Mouse (Mus musculus) MEL-GATA-1-ER (cell line): ENCODE results near the gene Zmynd8.
A peak's percentile ranks its signal among the peaks of the same experiment; 100 is the strongest.

Experiments
- DNase-seq: peaks from one replicate; pipeline ENCODE4 v3.0.0-alpha.2; 2012; ENCODE audit warnings: low read depth; ENCODE audit errors: extremely low read depth

Gene Zmynd8

GRCm38 (mm10) chr2:165838606-165839316 lies 60.1 kb downstream of the Zmynd8 start:
- DNase-seq = no peak

- no peak for DNase-seq
These were observed 64.2 kb downstream of the Zmynd8 start for GRCm38 (mm10) chr2:165834601-165835000.

GRCm38 (mm10) chr2:165833468-165833867 lies 65.3 kb downstream of the Zmynd8 start:
- no peak for DNase-seq

GRCm38 (mm10) chr2:165832720-165833119 lies 66.1 kb downstream of the Zmynd8 start:
- DNase-seq = no peak

DNA sequence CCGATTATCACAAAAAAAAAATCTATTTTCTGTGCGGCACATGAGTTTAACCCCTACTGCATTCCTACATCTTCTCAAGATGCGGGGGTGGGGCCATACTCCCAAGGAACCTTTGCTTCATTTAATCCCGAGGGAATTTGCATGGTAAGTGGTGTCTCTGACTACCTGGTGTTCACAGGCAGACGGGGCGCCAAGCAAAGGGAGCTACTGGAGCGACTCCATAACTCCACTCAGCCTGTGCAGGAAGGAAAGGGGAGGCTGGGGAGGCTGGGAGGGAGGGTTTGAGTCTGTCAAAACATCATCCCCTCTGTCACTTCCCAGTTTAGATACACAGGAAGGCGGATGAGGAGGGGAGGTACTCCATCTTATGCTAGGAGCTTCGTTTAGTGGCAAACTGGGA lies 66.5 kb downstream of the Zmynd8 start:
- no peak for DNase-seq

DNA sequence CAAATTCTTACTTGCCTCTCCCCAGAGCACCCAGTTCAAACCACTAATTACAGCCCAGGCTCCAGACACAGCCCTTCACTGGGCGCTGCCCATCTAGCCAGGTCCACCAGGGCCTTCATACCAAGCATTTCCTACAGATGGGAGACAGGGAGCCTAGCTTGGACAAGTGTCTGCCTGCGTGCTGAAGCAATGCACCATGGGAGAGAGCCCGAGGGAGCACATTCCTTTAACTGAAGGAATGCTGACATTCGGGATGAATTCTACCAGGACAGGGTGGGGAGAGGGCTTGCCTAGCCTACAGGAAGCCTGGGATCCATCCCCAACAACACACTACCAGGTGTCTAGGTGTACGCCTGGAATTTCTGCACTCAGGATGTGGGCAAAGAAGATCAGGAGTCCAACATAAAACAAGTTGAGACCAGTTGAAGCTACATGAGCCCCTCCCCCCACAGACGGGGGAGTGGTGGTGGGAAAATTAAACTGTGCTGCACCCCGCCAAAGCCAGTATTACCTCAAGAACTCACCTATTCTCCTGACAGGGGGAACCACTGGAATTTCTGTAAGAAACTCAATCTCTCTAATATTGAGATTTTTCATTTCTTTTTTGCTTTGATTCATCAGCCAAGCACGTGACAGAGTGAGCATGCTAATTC lies 67.1 kb downstream of the Zmynd8 start:
- DNase-seq = no peak

GRCm38 (mm10) chr2:165828770-165829169 lies 70.0 kb downstream of the Zmynd8 start:
- DNase-seq = no peak

GRCm38 (mm10) chr2:165825964-165826712 lies 72.7 kb downstream of the Zmynd8 start:
- no peak for DNase-seq

GRCm38 (mm10) chr2:165825261-165825900 lies 73.4 kb downstream of the Zmynd8 start:
- DNase-seq = no peak

- DNase-seq = no peak
These were observed 74.0 kb downstream of the Zmynd8 start for GRCm38 (mm10) chr2:165824826-165825225.

DNA sequence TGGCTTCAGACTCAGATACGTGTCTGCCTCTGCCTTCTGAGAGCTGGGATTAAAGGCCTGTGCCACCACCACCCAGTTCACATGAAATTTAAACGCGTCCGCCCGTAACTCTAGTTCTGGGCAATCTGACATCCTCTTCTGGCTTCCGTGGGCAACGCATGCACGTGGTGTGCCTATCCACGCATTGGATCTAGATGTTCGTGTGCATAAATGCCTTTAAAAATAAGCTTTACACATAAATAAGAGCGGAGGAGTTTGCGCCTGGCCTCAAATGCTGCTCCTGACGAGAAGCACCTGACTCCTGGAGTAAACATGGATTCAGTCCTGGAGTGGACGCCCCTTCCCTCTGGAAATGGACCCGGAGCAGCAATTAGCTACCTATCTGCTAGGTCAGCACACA lies 76.3 kb downstream of the Zmynd8 start:
- DNase-seq = no peak

- DNase-seq = no peak
These were observed 77.1 kb downstream of the Zmynd8 start for GRCm38 (mm10) chr2:165821671-165822070.

GRCm38 (mm10) chr2:165820504-165821095 lies 78.2 kb downstream of the Zmynd8 start:
- DNase-seq = no peak

GRCm38 (mm10) chr2:165820073-165820472 lies 78.7 kb downstream of the Zmynd8 start:
- DNase-seq = no peak

DNA sequence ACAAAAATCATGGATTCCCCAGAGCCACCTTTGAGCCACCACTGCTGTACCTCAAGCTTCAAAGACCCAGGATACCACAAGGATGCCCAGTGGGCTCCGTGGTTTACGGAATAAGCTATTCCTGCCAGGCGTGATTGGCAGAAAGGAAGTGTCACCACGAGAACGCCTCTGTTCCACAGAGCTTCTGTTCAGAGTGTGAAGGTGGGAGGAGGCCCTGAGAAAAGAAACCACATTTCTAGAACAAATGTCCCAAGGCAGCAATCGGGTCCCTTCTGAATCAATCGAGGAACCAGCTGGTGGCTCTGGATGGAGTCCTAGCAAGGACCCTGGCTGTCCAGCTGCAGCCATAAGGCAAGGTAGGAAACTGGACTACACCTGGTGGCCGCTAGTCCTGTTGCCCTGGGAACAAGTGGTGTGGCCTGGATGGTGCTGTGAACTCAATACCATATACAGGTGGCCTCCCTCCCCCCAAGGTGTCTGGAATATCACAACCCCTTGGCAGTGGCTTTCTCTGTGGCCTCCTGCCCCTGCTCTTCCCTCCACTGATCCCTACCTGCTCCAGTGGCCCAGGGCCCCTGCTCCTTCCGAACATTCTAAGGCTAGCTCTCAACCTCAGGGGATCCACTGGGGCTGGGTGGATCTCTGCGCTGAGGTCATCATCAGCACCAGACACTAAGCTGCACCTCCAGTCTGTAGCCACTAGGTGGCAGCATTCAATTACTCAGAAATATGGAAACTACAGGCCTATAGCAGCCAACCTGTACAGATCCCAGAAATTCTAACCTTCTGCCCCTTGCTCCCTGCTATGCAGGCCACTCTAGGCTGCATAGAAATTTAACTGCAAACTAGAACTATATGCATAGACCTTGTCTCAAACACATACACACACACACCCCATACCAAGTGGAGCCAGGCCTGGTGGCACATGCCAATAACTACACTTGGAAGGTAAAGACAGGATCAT lies 79.5 kb downstream of the Zmynd8 start:
- peak; percentile 28 for DNase-seq

GRCm38 (mm10) chr2:165818570-165818969 lies 80.2 kb downstream of the Zmynd8 start:
- no peak for DNase-seq

DNA sequence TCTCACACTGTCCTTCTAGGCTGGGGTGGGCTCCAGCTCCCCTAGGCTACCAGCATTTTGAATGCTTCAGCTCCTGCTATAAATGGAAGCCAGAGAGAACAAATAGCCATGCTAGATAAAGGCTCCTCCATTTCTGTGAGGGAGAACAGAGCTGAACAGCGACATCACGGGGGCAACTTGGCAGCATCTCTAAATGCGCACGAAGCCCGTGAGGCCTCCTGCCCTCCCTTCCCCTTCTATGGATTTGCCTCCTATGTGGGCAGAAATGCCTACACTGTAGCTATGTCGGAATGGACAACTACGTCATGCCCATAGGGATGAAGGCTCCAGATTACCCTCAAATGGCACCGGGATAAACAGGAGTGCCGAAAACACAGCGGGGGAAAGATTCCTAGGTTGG lies 81.4 kb downstream of the Zmynd8 start:
- no peak for DNase-seq

DNA sequence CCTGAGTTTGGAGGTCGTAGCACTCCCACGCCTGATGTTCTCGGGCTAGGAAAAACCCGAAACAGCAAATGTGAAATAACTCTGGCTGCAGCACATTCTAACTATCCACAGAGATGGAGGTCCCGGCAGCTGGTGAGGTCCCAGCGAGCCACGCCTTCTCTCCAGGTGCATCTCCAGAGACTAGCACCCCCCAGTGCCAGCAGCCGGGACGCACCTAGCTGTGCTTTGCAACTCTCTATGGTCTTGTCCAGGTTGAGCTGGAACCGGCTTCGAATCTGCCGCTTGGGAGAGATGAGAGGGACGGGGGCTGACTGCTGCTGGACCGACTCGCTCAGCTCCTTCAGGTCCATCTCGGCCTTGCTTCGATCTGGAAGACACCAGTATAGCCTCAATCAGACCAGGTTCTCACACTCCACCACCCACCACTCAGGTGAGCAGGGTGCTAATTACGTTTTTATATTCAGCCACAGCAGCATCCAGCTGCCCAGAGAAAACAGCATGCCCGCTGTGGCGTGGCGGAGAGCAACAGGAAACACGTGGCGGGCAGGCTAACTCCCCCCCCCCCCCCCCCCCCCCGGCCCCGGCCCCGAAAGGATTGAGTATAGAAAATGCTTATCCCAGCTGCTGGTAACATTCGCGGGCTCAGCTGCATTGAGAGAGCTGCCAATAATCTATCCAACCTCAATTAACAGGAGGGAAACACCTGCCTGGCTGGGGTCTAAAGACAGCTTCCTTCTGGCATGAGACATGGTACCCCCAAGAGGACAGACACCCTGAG lies 83.5 kb downstream of the Zmynd8 start:
- no peak for DNase-seq

- no peak for DNase-seq
These were observed 85.9 kb downstream of the Zmynd8 start for GRCm38 (mm10) chr2:165812889-165813288.

GRCm38 (mm10) chr2:165811536-165811935 lies 87.3 kb downstream of the Zmynd8 start:
- DNase-seq = no peak
